Mouse (Mus musculus): Measurements from ENCODE around the gene Cacna1h.

The Cacna1h gene

GRCm38 (mm10) chr17:25445841-25446240, 12.3 kb upstream of the Cacna1h start:
- no peak for DNase-seq (ENCODE audit: low read depth, low spot score)

- DNase-seq (ENCODE audit: low read depth, low spot score), result peak; percentile 60
Measured at GRCm38 (mm10) chr17:25445074-25445473, 11.5 kb upstream of the Cacna1h start.

GRCm38 (mm10) chr17:25442889-25443288, 9.3 kb upstream of the Cacna1h start:
- DNase-seq (ENCODE audit: low read depth, low spot score), result peak; percentile 91

- no peak for DNase-seq (ENCODE audit: low read depth, low spot score)
Measured at GRCm38 (mm10) chr17:25441417-25441816, 7.8 kb upstream of the Cacna1h start.

GRCm38 (mm10) chr17:25433223-25433616, 363 bp downstream of the Cacna1h start:
- peak; percentile 60 for DNase-seq (ENCODE audit: low read depth, low spot score)

GRCm38 (mm10) chr17:25432433-25433181, 976 bp downstream of the Cacna1h start:
- DNase-seq (ENCODE audit: low read depth, low spot score), result peak; percentile 72

GRCm38 (mm10) chr17:25430534-25430933, 3.0 kb downstream of the Cacna1h start:
- peak; percentile 35 for DNase-seq (ENCODE audit: low read depth, low spot score)

- no peak for DNase-seq (ENCODE audit: low read depth, low spot score)
Measured at GRCm38 (mm10) chr17:25429886-25430285, 3.7 kb downstream of the Cacna1h start.

GRCm38 (mm10) chr17:25429240-25429639, 4.3 kb downstream of the Cacna1h start:
- no peak for DNase-seq (ENCODE audit: low read depth, low spot score)

- DNase-seq (ENCODE audit: low read depth, low spot score), result no peak
Measured at GRCm38 (mm10) chr17:25427441-25427840, 6.1 kb downstream of the Cacna1h start.

- DNase-seq (ENCODE audit: low read depth, low spot score), result no peak
Measured at GRCm38 (mm10) chr17:25425996-25426395, 7.6 kb downstream of the Cacna1h start.

GRCm38 (mm10) chr17:25424526-25425080, 9.0 kb downstream of the Cacna1h start:
- DNase-seq (ENCODE audit: low read depth, low spot score), result no peak

- no peak for DNase-seq (ENCODE audit: low read depth, low spot score)
Measured at GRCm38 (mm10) chr17:25420998-25421397, 12.6 kb downstream of the Cacna1h start.

- DNase-seq (ENCODE audit: low read depth, low spot score), result no peak
Measured at GRCm38 (mm10) chr17:25418926-25419325, 14.7 kb downstream of the Cacna1h start.

- DNase-seq (ENCODE audit: low read depth, low spot score), result no peak
Measured at GRCm38 (mm10) chr17:25417990-25418389, 15.6 kb downstream of the Cacna1h start.

- no peak for DNase-seq (ENCODE audit: low read depth, low spot score)
Measured at GRCm38 (mm10) chr17:25416219-25416618, 17.4 kb downstream of the Cacna1h start.

GRCm38 (mm10) chr17:25415421-25415913, 18.1 kb downstream of the Cacna1h start:
- DNase-seq (ENCODE audit: low read depth, low spot score), result no peak

- DNase-seq (ENCODE audit: low read depth, low spot score), result no peak
Measured at GRCm38 (mm10) chr17:25414917-25415316, 18.7 kb downstream of the Cacna1h start.

- DNase-seq (ENCODE audit: low read depth, low spot score), result no peak
Measured at GRCm38 (mm10) chr17:25414209-25414608, 19.4 kb downstream of the Cacna1h start.

GRCm38 (mm10) chr17:25411251-25411650, 22.3 kb downstream of the Cacna1h start:
- no peak for DNase-seq (ENCODE audit: low read depth, low spot score)

GRCm38 (mm10) chr17:25410786-25411185, 22.8 kb downstream of the Cacna1h start:
- DNase-seq (ENCODE audit: low read depth, low spot score), result no peak

GRCm38 (mm10) chr17:25410180-25410579, 23.4 kb downstream of the Cacna1h start:
- no peak for DNase-seq (ENCODE audit: low read depth, low spot score)

GRCm38 (mm10) chr17:25409621-25410020, 24.0 kb downstream of the Cacna1h start:
- no peak for DNase-seq (ENCODE audit: low read depth, low spot score)

All from A20 (cell line).